Mouse (Mus musculus) lung, postnatal 4 days (tissue): ENCODE measurements around the gene Il27ra.

ENCODE experiments used
- DNase-seq, 2 experiments: peaks; one replicate each; pipeline ENCODE4 v3.0.0; 2021

Gene Il27ra

GRCm38 (mm10) chr8:84042066-84042947, at the start of gene Il27ra:
Il27ra (minus strand) TSS chr8:84042589.
- DNase-seq: peak; percentile 77 to 83

GRCm38 (mm10) chr8:84090585-84090984, 48.2 kb upstream of the Il27ra start:
- DNase-seq: no peak

DNA sequence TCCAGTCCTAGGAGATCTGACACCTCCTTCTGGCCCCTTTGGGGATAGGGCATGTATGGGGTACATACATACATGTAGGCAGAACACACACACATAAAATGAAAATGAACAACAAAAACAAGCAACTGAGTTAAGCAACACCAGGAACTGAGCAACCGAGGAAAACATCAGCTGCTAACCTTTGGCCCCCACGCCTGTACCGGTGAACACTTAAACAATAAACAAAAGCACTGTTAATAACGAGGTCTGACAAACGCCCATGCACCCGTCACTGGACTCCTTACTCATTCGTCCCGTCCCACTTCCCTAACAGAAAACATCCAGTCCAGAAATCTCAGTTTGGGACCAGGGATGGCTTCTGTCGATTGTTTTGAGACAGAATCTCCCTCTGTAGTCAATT, 46.9 kb upstream of the Il27ra start:
- DNase-seq: no peak

DNA sequence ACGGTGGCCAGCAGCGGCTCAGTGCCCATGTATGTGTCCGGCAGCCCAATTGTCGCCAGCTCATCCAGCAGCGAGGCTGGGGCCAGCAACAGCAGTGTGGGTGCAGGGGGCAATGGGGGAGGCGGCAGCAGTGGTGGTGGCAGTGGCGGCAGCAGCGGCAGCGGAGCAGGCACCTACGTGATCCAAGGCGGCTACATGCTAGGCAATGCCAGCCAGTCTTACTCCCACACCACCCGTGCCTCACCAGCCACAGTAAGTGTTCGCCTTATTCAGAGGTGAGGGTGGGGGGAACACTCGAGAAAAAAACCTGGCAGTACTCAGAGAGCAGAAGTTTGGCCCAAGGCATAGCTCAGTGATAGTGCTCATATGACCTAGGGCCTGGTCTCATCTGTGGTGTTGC, 45.4 kb upstream of the Il27ra start:
- no peak for DNase-seq

- no peak for DNase-seq
Observed at GRCm38 (mm10) chr8:84087156-84087555, 44.8 kb upstream of the Il27ra start.

GRCm38 (mm10) chr8:84084341-84085115, 42.1 kb upstream of the Il27ra start:
- DNase-seq: no peak

DNA sequence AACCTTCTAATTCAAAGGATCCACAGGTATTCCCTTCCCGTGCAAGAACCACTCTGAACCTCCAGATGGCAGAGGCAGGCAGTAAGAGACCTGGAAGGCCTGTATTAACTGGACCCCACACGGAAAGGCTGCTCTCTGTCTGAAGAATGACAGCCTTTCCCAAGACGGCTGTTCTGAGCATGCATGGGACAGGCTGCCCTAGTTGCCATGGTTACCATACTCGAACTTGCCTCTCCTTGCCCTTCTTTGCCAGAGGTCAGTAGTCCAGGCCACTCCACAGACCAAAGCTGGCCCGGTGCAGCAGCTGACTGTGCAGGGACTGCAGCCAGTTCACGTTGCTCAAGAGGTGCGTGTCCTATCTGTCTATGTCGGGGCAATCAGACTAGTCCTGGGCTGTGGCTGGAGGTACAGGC, 41.4 kb upstream of the Il27ra start:
- DNase-seq: peak in 1 of 2 experiments; percentile 53

DNA sequence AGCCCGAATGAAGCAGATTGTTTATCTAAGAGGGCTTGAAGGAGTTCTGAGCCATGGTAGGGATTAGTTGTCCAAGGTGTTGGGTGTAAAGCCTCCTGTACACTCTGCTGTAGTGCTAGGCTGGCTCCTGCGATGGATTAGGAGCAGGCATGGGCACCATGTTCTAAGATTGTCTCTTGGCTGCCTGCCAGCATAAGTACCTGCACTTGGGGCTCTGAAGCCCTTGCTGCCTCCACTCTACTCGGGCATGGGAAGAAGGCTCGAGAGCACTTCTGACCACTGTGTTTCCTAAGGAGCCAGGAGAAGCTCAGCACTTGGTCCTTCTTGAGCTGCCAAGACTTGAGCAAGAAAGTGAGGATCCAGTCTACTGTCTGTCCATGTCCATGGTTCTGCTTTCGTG, 36.8 kb upstream of the Il27ra start:
- DNase-seq: peak; percentile 42 to 69

- DNase-seq: no peak
Observed at GRCm38 (mm10) chr8:84076849-84077248, 34.5 kb upstream of the Il27ra start.

- DNase-seq: no peak
Observed at GRCm38 (mm10) chr8:84076412-84076811, 34.0 kb upstream of the Il27ra start.

DNA sequence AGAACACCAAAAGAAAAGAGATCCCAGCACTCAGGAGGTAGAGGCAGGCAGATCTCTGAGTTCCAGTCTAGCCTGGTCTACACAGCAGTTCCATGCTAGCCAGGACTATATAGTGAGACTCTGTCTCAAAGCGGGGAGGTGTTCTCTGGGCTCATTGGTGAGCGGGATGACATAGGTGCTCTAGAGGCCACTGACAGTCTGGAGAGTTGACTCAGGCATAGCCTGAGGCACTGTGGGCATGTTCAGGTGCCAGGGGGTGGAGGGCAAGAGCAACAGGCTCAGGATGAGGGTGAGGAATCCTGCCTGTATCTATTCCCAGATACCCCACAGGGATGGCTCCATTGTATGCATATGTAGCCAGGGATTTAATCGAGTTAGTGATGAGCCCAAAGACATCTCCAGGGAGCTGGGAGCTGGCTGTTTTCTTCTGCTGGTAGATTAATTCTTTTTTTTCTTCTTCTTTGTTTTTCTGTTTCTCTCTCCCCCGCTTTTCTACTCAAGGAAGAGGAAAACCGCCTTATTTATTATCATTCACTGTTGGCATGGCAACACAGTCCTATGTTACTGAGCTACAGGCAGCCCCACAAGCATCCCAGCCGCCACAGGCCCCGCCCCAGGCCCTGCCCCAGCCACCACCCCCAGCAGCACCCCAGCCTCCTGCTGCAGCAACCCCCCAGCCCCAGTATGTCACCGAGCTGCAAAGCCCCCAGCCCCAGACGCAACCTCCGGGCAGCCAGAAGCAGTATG, 31.0 kb upstream of the Il27ra start:
- no peak for DNase-seq

DNA sequence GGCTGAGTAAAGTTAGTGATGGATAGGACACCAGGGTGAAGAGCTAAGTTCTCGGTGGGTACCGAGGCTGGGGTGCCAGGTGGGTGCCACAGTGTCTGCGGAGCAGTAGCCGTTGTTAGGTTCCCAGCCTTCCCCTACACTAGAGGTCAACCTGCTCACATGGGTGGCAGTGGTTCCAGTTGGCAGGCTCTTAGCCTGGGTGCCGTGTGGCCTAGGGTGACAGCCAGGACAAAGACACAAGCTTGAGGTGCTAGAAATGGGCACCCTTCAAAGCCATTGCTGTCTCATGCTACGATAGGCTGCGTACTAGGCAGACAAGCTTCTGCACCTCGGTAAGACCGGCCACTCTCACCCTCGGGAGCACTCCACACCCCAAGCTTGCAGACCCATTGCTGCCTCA, 29.9 kb upstream of the Il27ra start:
- DNase-seq: no peak

DNA sequence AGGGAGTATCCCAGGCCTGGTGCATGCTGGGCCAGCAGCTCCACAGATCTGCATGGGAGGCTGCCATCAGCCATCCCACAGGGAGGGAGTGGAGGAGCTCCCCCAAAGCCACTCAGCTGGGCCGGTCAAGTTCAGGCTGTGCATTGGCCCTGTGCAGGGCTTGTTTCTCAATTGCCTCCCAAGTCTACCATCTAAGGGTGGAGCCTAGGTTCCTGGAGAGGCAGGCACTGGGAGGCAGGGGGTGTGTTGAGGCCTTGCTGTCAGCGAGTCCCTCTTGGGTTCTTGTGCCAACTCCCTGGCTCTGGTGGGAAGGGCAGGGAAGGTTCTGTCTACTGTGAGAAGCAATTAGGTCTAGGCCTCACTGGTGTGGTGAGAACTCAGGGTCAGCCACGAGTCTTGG, 29.5 kb upstream of the Il27ra start:
- DNase-seq: peak; percentile 46 to 63

- DNase-seq: no peak
Observed at GRCm38 (mm10) chr8:84070667-84071066, 28.3 kb upstream of the Il27ra start.

GRCm38 (mm10) chr8:84070241-84070640, 27.9 kb upstream of the Il27ra start:
- DNase-seq: no peak

- no peak for DNase-seq
Observed at GRCm38 (mm10) chr8:84069750-84070149, 27.4 kb upstream of the Il27ra start.

GRCm38 (mm10) chr8:84069169-84069568, 26.8 kb upstream of the Il27ra start:
- no peak for DNase-seq

- DNase-seq: no peak
Observed at GRCm38 (mm10) chr8:84068316-84069035, 26.1 kb upstream of the Il27ra start.

- DNase-seq: no peak
Observed at GRCm38 (mm10) chr8:84067911-84068310, 25.5 kb upstream of the Il27ra start.

GRCm38 (mm10) chr8:84067047-84067573, 24.7 kb upstream of the Il27ra start:
- DNase-seq: peak; percentile 96 to 98

GRCm38 (mm10) chr8:84066291-84066930, 24.0 kb upstream of the Il27ra start, which contains the start of gene Rfx1:
Rfx1 (plus strand) TSS chr8:84066834.
- peak; percentile 99 to 100 for DNase-seq
